Mouse (Mus musculus) adrenal gland, adult (tissue): ENCODE measurements at regions not wholly inside any gene's neighbourhood (a gene's known extent, or its start where the extent isn't known, plus 50 kb on each side); places are given as distances from the start of the nearest gene placed in this dataset.

ENCODE experiments used
- DNase-seq, 2 experiments: peaks; one replicate each; pipeline ENCODE4 v3.0.0; 2022 to 2023; ENCODE audit warnings: low spot score in 1 of 2; ENCODE audit not compliant: inconsistent age in 2 of 2

DNA sequence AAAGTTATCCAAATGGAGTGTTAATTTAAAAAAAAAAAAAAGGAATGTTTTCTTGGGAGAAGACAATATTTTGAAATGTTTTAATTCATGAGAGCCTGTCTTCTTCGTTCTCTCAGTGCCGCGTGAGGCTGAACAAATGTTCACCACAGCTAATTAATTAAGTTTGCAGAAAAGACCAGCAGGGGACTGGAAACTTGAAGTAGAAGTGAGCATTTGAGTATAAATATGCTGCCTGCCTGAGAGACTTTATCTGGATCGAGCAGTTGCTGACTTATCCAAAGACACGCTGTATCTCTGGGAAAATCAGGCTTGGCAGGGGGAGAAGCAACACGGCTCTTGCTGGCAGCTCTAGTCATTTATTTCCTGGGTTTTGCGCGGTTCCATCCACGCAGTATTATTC, 49.9 kb upstream of the Prox1 start:
- no peak for DNase-seq
